Mouse (Mus musculus): Measurements from ENCODE around the gene Usp48. TPM values are rescaled to one million over a fixed set of nuclear protein-coding genes. Genes with fewer than 3 reads are reported as not detected.
A peak's percentile ranks its signal among the peaks of the same experiment; 100 is the strongest.

Usp48 gene
- polyA plus RNA-seq, 1 experiment from 2014 or later: 84.6 TPM

- no peak overlapping the region for H3K27ac ChIP-seq (ENCODE audit: low read depth, low read length)
- H3K4me3 ChIP-seq (ENCODE audit: low read depth, low read length): no peak overlapping the region
- H3K4me2 ChIP-seq (ENCODE audit: low read depth): no peak overlapping the region
- no peaks in the 10 kb centered on the region; the same call in 1 of the 2 replicates for H3K36me3 ChIP-seq (ENCODE audit: control insufficient read depth, insufficient read depth, low read length)
- H3K9me3 ChIP-seq (ENCODE audit: control insufficient read depth, low read length): no peaks in the 10 kb centered on the region
- WGBS: 73% methylated on average over 8 of the region's 8 CpGs
- peaks cover 27% of the 10 kb centered on the region for H3K27me3 ChIP-seq (ENCODE audit: control insufficient read depth, insufficient read depth, low read length)
- no peak for ATAC-seq (ENCODE audit: insufficient read depth, low FRiP score, low TSS enrichment)
- H3K4me1 ChIP-seq (ENCODE audit: control insufficient read depth, insufficient read depth, low read length): no peaks in the 10 kb centered on the region
- H3K9ac ChIP-seq (ENCODE audit: low read length): no peak overlapping the region
- DNase-seq (ENCODE audit: low spot score): no peak
Observed at GRCm38 (mm10) chr4:137666958-137667345, 73.4 kb downstream of the Usp48 start.

GRCm38 (mm10) chr4:137667747-137668146 is 74.2 kb downstream of the Usp48 start:
- WGBS: 59% methylated on average over 5 of the region's 5 CpGs
- Histone ChIP-seq H3K36me3 (ENCODE audit: control insufficient read depth, insufficient read depth, low read length) (no peaks in the 10 kb centered on the region; the same call in 1 of the 2 replicates), H3K9ac (ENCODE audit: low read length) (no peak overlapping the region), H3K4me3 (ENCODE audit: low read depth, low read length) (no peak overlapping the region), H3K9me3 (ENCODE audit: control insufficient read depth, low read length) (no peaks in the 10 kb centered on the region), H3K27ac (ENCODE audit: low read depth, low read length) (no peak overlapping the region), H3K27me3 (ENCODE audit: control insufficient read depth, insufficient read depth, low read length) (peaks cover 27% of the 10 kb centered on the region), H3K4me2 (ENCODE audit: low read depth) (no peak overlapping the region), H3K4me1 (ENCODE audit: control insufficient read depth, insufficient read depth, low read length) (no peaks in the 10 kb centered on the region)
- ATAC-seq (ENCODE audit: insufficient read depth, low FRiP score, low TSS enrichment) (no peak), DNase-seq (ENCODE audit: low spot score) (no peak)

GRCm38 (mm10) chr4:137671711-137672500 is 78.4 kb downstream of the Usp48 start:
- Histone ChIP-seq H3K36me3 (ENCODE audit: control insufficient read depth, insufficient read depth, low read length) (no peaks in the 10 kb centered on the region), H3K9me3 (ENCODE audit: control insufficient read depth, low read length) (no peaks in the 10 kb centered on the region), H3K27ac (ENCODE audit: low read depth, low read length) (no peak overlapping the region), H3K4me1 (ENCODE audit: control insufficient read depth, insufficient read depth, low read length) (no peaks in the 10 kb centered on the region), H3K9ac (ENCODE audit: low read length) (no peak overlapping the region), H3K27me3 (ENCODE audit: control insufficient read depth, insufficient read depth, low read length) (no peaks in the 10 kb centered on the region), H3K4me2 (ENCODE audit: low read depth) (no peak overlapping the region), H3K4me3 (ENCODE audit: low read depth, low read length) (no peak overlapping the region)
- no peak for DNase-seq (ENCODE audit: low spot score)
- 80% methylated on average over 13 of the region's 13 CpGs for WGBS
- ATAC-seq (ENCODE audit: insufficient read depth, low FRiP score, low TSS enrichment): no peak

GRCm38 (mm10) chr4:137675566-137675965 is 82.0 kb downstream of the Usp48 start:
- Histone ChIP-seq H3K27me3 (ENCODE audit: control insufficient read depth, insufficient read depth, low read length) (peaks cover 6% of the 10 kb centered on the region; the same call in 1 of the 2 replicates), H3K9me3 (ENCODE audit: control insufficient read depth, low read length) (no peaks in the 10 kb centered on the region), H3K4me3 (ENCODE audit: low read depth, low read length) (no peak overlapping the region), H3K36me3 (ENCODE audit: control insufficient read depth, insufficient read depth, low read length) (no peaks in the 10 kb centered on the region), H3K27ac (ENCODE audit: low read depth, low read length) (no peak overlapping the region), H3K9ac (ENCODE audit: low read length) (no peak overlapping the region), H3K4me2 (ENCODE audit: low read depth) (no peak overlapping the region), H3K4me1 (ENCODE audit: control insufficient read depth, insufficient read depth, low read length) (no peaks in the 10 kb centered on the region)
- ATAC-seq (ENCODE audit: insufficient read depth, low FRiP score, low TSS enrichment) (no peak), DNase-seq (ENCODE audit: low spot score) (no peak)
- WGBS: 74% methylated on average over 7 of the region's 7 CpGs

GRCm38 (mm10) chr4:137676057-137676456 is 82.5 kb downstream of the Usp48 start:
- no peak for ATAC-seq (ENCODE audit: insufficient read depth, low FRiP score, low TSS enrichment)
- H3K27ac ChIP-seq (ENCODE audit: low read depth, low read length): no peak overlapping the region
- H3K9ac ChIP-seq (ENCODE audit: low read length): no peak overlapping the region
- WGBS: 9% methylated on average over 10 of the region's 11 CpGs
- peaks cover 7% of the 10 kb centered on the region; the same call in 1 of the 2 replicates for H3K27me3 ChIP-seq (ENCODE audit: control insufficient read depth, insufficient read depth, low read length)
- H3K36me3 ChIP-seq (ENCODE audit: control insufficient read depth, insufficient read depth, low read length): no peaks in the 10 kb centered on the region
- peak; percentile 84 for DNase-seq (ENCODE audit: low spot score)
- no peak overlapping the region for H3K4me2 ChIP-seq (ENCODE audit: low read depth)
- no peaks in the 10 kb centered on the region; the same call in 1 of the 2 replicates for H3K4me1 ChIP-seq (ENCODE audit: control insufficient read depth, insufficient read depth, low read length)
- no peaks in the 10 kb centered on the region for H3K9me3 ChIP-seq (ENCODE audit: control insufficient read depth, low read length)
- no peak overlapping the region for H3K4me3 ChIP-seq (ENCODE audit: low read depth, low read length)

- Histone ChIP-seq H3K4me1 (ENCODE audit: control insufficient read depth, insufficient read depth, low read length) (peaks cover 6% of the 10 kb centered on the region; the same call in 1 of the 2 replicates), H3K4me3 (ENCODE audit: low read depth, low read length) (no peak overlapping the region), H3K27me3 (ENCODE audit: control insufficient read depth, insufficient read depth, low read length) (peaks cover 15% of the 10 kb centered on the region), H3K36me3 (ENCODE audit: control insufficient read depth, insufficient read depth, low read length) (no peaks in the 10 kb centered on the region), H3K9ac (ENCODE audit: low read length) (no peak overlapping the region), H3K4me2 (ENCODE audit: low read depth) (no peak overlapping the region), H3K9me3 (ENCODE audit: control insufficient read depth, low read length) (no peaks in the 10 kb centered on the region), H3K27ac (ENCODE audit: low read depth, low read length) (no peak overlapping the region)
- ATAC-seq (ENCODE audit: insufficient read depth, low FRiP score, low TSS enrichment): no peak
- WGBS: 67% methylated on average over 13 of the region's 13 CpGs
- no peak for DNase-seq (ENCODE audit: low spot score)
Observed at GRCm38 (mm10) chr4:137676700-137677484, 83.3 kb downstream of the Usp48 start.

- Histone ChIP-seq H3K27me3 (ENCODE audit: control insufficient read depth, insufficient read depth, low read length) (peaks cover 21% of the 10 kb centered on the region), H3K4me3 (ENCODE audit: low read depth, low read length) (no peak overlapping the region), H3K9ac (ENCODE audit: low read length) (no peak overlapping the region), H3K4me1 (ENCODE audit: control insufficient read depth, insufficient read depth, low read length) (peaks cover 6% of the 10 kb centered on the region; the same call in 1 of the 2 replicates), H3K27ac (ENCODE audit: low read depth, low read length) (no peak overlapping the region), H3K9me3 (ENCODE audit: control insufficient read depth, low read length) (no peaks in the 10 kb centered on the region), H3K4me2 (ENCODE audit: low read depth) (no peak overlapping the region), H3K36me3 (ENCODE audit: control insufficient read depth, insufficient read depth, low read length) (no peaks in the 10 kb centered on the region)
- DNase-seq (ENCODE audit: low spot score) (no peak), ATAC-seq (ENCODE audit: insufficient read depth, low FRiP score, low TSS enrichment) (no peak)
- WGBS: 87% methylated on average over 5 of the region's 5 CpGs
Observed at GRCm38 (mm10) chr4:137677906-137678305, 84.4 kb downstream of the Usp48 start.

- Histone ChIP-seq H3K4me3 (ENCODE audit: low read depth, low read length) (no peak overlapping the region), H3K27me3 (ENCODE audit: control insufficient read depth, insufficient read depth, low read length) (peaks cover 21% of the 10 kb centered on the region), H3K27ac (ENCODE audit: low read depth, low read length) (no peak overlapping the region), H3K4me1 (ENCODE audit: control insufficient read depth, insufficient read depth, low read length) (peaks cover 6% of the 10 kb centered on the region; the same call in 1 of the 2 replicates), H3K36me3 (ENCODE audit: control insufficient read depth, insufficient read depth, low read length) (no peaks in the 10 kb centered on the region), H3K9ac (ENCODE audit: low read length) (no peak overlapping the region), H3K9me3 (ENCODE audit: control insufficient read depth, low read length) (no peaks in the 10 kb centered on the region), H3K4me2 (ENCODE audit: low read depth) (no peak overlapping the region)
- 77% methylated on average over 9 of the region's 9 CpGs for WGBS
- ATAC-seq (ENCODE audit: insufficient read depth, low FRiP score, low TSS enrichment) (no peak), DNase-seq (ENCODE audit: low spot score) (no peak)
Observed at GRCm38 (mm10) chr4:137678568-137678967, 85.0 kb downstream of the Usp48 start.
